22 mouse cellular contexts compared by ENCODE assay signal in the genomic region with DNA sequence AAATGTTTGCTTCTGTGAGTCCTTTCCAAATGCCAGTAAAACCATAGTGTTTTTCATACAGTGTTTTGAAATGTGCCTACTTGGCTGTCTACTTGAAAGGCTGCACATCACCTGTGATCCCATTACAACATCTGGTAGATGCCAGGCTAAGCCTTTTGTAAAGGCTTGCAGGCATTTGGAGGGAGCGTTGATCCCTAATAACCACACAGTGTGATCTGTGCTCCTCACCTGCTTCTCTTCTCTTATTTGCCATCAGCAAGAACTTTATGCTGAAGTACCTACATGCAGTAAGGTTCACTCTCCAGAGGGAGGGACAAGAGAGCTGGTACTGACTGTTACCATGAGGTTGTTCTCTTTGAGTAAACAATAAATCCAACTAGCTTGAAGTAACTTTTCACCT.
DNase-seq lines count a peak whose midpoint lies in the region; ATAC-seq and TF ChIP-seq lines count a peak whose summit lies in the region.
"Had no signal": no experiment of that assay in that cellular context is flagged by ENCODE, and none has a peak within 500 bp of the region (broad histone marks: within the 10 kb centered on the region; RNA-seq: fewer than 3 reads in every experiment).

No protein-coding gene starts in this region.

- DNase-seq in midbrain, postnatal 0 days (ENCODE audit: low spot score) = no peak
- DNase-seq in midbrain, embryonic 11.5 days (ENCODE audit: low spot score, missing footprints) = no peak
- peak; percentile 99 for DNase-seq in fat pad, adult 2 months (ENCODE audit: extremely low read depth, low read depth, low spot score)
- DNase-seq in gonadal fat pad, adult 2 months (ENCODE audit: low read depth) = peak; percentile 96
- no peak for DNase-seq in layer of hippocampus, adult 2 months (ENCODE audit: low spot score in 2 of 2)
- no peak for DNase-seq in neural tube, embryonic 10.5 days (ENCODE audit: extremely low spot score, low spot score)
- DNase-seq: adrenal gland, adult 2 months; adrenal gland, adult 8-10 months; adrenal gland, postnatal 10 days; adrenal gland, postnatal 14 days; adrenal gland, postnatal 25 days; adrenal gland, postnatal 36 days; B cell, adult 2 months; cerebellum, adult 11 months; cerebellum, adult 11-12 months had no signal

- H3K9ac ChIP-seq in intestine, postnatal 0 days (ENCODE audit: low read depth, low read length) = no peak overlapping the region
- no peak overlapping the region for H3K9ac ChIP-seq in intestine, embryonic 15.5 days
- no peak overlapping the region for H3K9ac ChIP-seq in midbrain, postnatal 0 days (replicated peaks; ENCODE audit: low read length, poor library complexity, severe bottlenecking)
- H3K9ac ChIP-seq in midbrain, embryonic 11.5 days (ENCODE audit: low read length) = no peak overlapping the region

- H3K27me3 ChIP-seq in intestine, postnatal 0 days (replicated peaks; ENCODE audit: control insufficient read depth, insufficient read depth, low read length) = no peaks in the 10 kb centered on the region
- no peaks in the 10 kb centered on the region for H3K27me3 ChIP-seq in intestine, embryonic 15.5 days (replicated peaks)
- H3K27me3 ChIP-seq in midbrain, postnatal 0 days (ENCODE audit: insufficient read depth, low read length) = no peaks in the 10 kb centered on the region
- H3K27me3 ChIP-seq in midbrain, embryonic 11.5 days (ENCODE audit: control insufficient read depth, insufficient read depth, low read length) = no peaks in the 10 kb centered on the region
- H3K27me3 ChIP-seq: CH12.LX, Patski had no signal

- 79% methylated on average over 1 of the region's 1 CpGs for WGBS in intestine, postnatal 0 days
- WGBS in intestine, embryonic 15.5 days = 89% methylated on average over 1 of the region's 1 CpGs
- WGBS in midbrain, postnatal 0 days = 75% methylated on average over 1 of the region's 1 CpGs
- 85% methylated on average over 1 of the region's 1 CpGs for WGBS in midbrain, embryonic 11.5 days

- ATAC-seq in intestine, postnatal 0 days = no peak
- no peak for ATAC-seq in intestine, embryonic 15.5 days
- no peak for ATAC-seq in midbrain, postnatal 0 days (ENCODE audit: low FRiP score)
- no peak for ATAC-seq in midbrain, embryonic 11.5 days (ENCODE audit: low FRiP score)
- ATAC-seq: activated CD4-positive, CD25-positive, alpha-beta regulatory T cell, adult 4 months; CD4-positive, CD25-positive, alpha-beta regulatory T cell, adult 4 months; Patski had no signal

- no peaks in the 10 kb centered on the region for H3K36me3 ChIP-seq in intestine, postnatal 0 days (ENCODE audit: control insufficient read depth, insufficient read depth)
- no peaks in the 10 kb centered on the region for H3K36me3 ChIP-seq in intestine, embryonic 15.5 days
- no peaks in the 10 kb centered on the region for H3K36me3 ChIP-seq in midbrain, postnatal 0 days (ENCODE audit: insufficient read depth, low read length)
- H3K36me3 ChIP-seq in midbrain, embryonic 11.5 days (ENCODE audit: control insufficient read depth, insufficient read depth, low read length) = no peaks in the 10 kb centered on the region
- H3K36me3 ChIP-seq: G1E had no signal

- H3K4me1 ChIP-seq in intestine, postnatal 0 days (replicated peaks; ENCODE audit: control insufficient read depth, insufficient read depth, low read length) = no peaks in the 10 kb centered on the region
- H3K4me1 ChIP-seq in intestine, embryonic 15.5 days (replicated peaks) = no peaks in the 10 kb centered on the region
- H3K4me1 ChIP-seq in midbrain, postnatal 0 days (ENCODE audit: insufficient read depth, low read length) = no peaks in the 10 kb centered on the region
- no peaks in the 10 kb centered on the region for H3K4me1 ChIP-seq in midbrain, embryonic 11.5 days (ENCODE audit: control insufficient read depth, insufficient read depth, low read length)

- 0 out of 2 replicates have a peak, but pooled peaks have one; percentile 21 for TF ChIP-seq CTCF in intestine, postnatal 0 days (IDR thresholded peaks at IDR 0.05; ENCODE audit: low read depth)
- TF ChIP-seq CTCF in midbrain, postnatal 0 days (IDR thresholded peaks at IDR 0.05) = peak; percentile 12; the same call in 1 of the 2 replicates
- TF ChIP-seq CTCF in layer of hippocampus, adult 2 months (conservative IDR thresholded peaks at IDR 0.05) = no peak

- H3K4me2 ChIP-seq in intestine, postnatal 0 days (replicated peaks; ENCODE audit: low read depth) = no peak overlapping the region
- H3K4me2 ChIP-seq in intestine, embryonic 15.5 days (replicated peaks) = no peak overlapping the region
- no peak overlapping the region for H3K4me2 ChIP-seq in midbrain, postnatal 0 days (ENCODE audit: low read depth, low read length, poor library complexity, severe bottlenecking)
- no peak overlapping the region for H3K4me2 ChIP-seq in midbrain, embryonic 11.5 days

- H3K4me3 ChIP-seq in intestine, postnatal 0 days (ENCODE audit: low read depth, low read length) = no peak overlapping the region
- no peak overlapping the region for H3K4me3 ChIP-seq in intestine, embryonic 15.5 days (replicated peaks)
- no peak overlapping the region for H3K4me3 ChIP-seq in midbrain, postnatal 0 days (ENCODE audit: low read depth, low read length)
- H3K4me3 ChIP-seq in midbrain, embryonic 11.5 days (ENCODE audit: low read depth, low read length) = no peak overlapping the region
- no peak overlapping the region for H3K4me3 ChIP-seq in layer of hippocampus, adult 2 months

- H3K9me3 ChIP-seq in intestine, postnatal 0 days (ENCODE audit: control insufficient read depth) = no peaks in the 10 kb centered on the region
- no peaks in the 10 kb centered on the region for H3K9me3 ChIP-seq in intestine, embryonic 15.5 days
- H3K9me3 ChIP-seq in midbrain, postnatal 0 days (ENCODE audit: low read length) = no peaks in the 10 kb centered on the region
- H3K9me3 ChIP-seq in midbrain, embryonic 11.5 days (ENCODE audit: control insufficient read depth, low read length) = no peaks in the 10 kb centered on the region
- H3K9me3 ChIP-seq: G1E had no signal

- H3K27ac ChIP-seq in intestine, postnatal 0 days (ENCODE audit: low read depth, low read length) = no peak overlapping the region
- H3K27ac ChIP-seq in intestine, embryonic 15.5 days = no peak overlapping the region
- H3K27ac ChIP-seq in midbrain, postnatal 0 days (ENCODE audit: low read depth, low read length) = no peak overlapping the region
- no peak overlapping the region for H3K27ac ChIP-seq in midbrain, embryonic 11.5 days (ENCODE audit: low read depth, low read length)
- no peak overlapping the region for H3K27ac ChIP-seq in layer of hippocampus, adult 2 months

Comparison
In these comparisons a context has a peak if more than half of its experiments do, and no peak if none do; other contexts are left out.
1. DNase-seq: peak in fat pad, adult 2 months (single experiment) and gonadal fat pad, adult 2 months (single experiment); none in midbrain, postnatal 0 days (single experiment), midbrain, embryonic 11.5 days (single experiment), layer of hippocampus, adult 2 months (0 of 2) and neural tube, embryonic 10.5 days (single experiment).